Mouse (Mus musculus) liver, adult 2 months (tissue): ENCODE measurements around the gene Tspo. TPM values are rescaled to one million over a fixed set of nuclear protein-coding genes. Genes with fewer than 3 reads are reported as not detected.

Experiments used
- DNase-seq: peaks from one replicate; pipeline ENCODE4 v3.0.0-alpha.2; 2011; ENCODE audit warnings: low read depth, low spot score; ENCODE audit errors: extremely low read depth
- H3K27ac ChIP-seq: fragments of 200-500 bp; replicated peaks from 2 replicates; pipeline ENCODE4 v1.5.1; 2012; ENCODE audit warnings: low read depth, mild to moderate bottlenecking, control low read depth, inconsistent platforms, low read length; ENCODE audit not compliant: insufficient read depth
- H3K27me3 ChIP-seq: fragments of 200-500 bp; 2 replicates; pipeline ENCODE4 v1.6.1; 2012; ENCODE audit warnings: mild to moderate bottlenecking, moderate library complexity, low read length, inconsistent platforms; ENCODE audit not compliant: control insufficient read depth, insufficient read depth
- H3K36me3 ChIP-seq: fragments of 200-500 bp; 2 replicates; pipeline ENCODE4 v1.6.1; 2012; ENCODE audit warnings: low read length, inconsistent platforms; ENCODE audit not compliant: control insufficient read depth, insufficient read depth
- H3K4me1 ChIP-seq: fragments of 200-500 bp; 2 replicates; pipeline ENCODE4 v1.6.1; 2011; ENCODE audit warnings: low read length; ENCODE audit not compliant: control insufficient read depth, insufficient read depth
- H3K4me3 ChIP-seq: fragments of 200-500 bp; 2 replicates; pipeline ENCODE4 v1.5.1; 2011; ENCODE audit warnings: low read depth, mild to moderate bottlenecking, control low read depth, low read length, moderate library complexity; ENCODE audit not compliant: insufficient read depth
- H3K79me2 ChIP-seq: fragments of 200-500 bp; 2 replicates; pipeline ENCODE4 v1.6.1; 2012; ENCODE audit warnings: inconsistent platforms, mild to moderate bottlenecking, low read length, moderate library complexity; ENCODE audit not compliant: control insufficient read depth, insufficient read depth
- H3K9ac ChIP-seq: fragments of 200-500 bp; 2 replicates; pipeline ENCODE4 v1.6.1; 2012; ENCODE audit warnings: low read depth, mild to moderate bottlenecking, control low read depth, inconsistent platforms, low read length
- CTCF ChIP-seq: fragments of 200-500 bp; IDR thresholded peaks from 2 replicates; pipeline ENCODE4 v1.5.1; 2011; ENCODE audit warnings: low read depth, low read length, control low read depth
- POLR2A ChIP-seq: fragments of 200-500 bp; IDR thresholded peaks from 2 replicates; pipeline ENCODE4 v1.6.1; 2011; ENCODE audit warnings: low read length, control low read depth; ENCODE audit not compliant: insufficient read depth; ENCODE audit errors: extremely low read depth
- WGBS: fragments of 180-500 bp; shearing (Covaris S2); methylation state at CpG from one replicate; pipeline ENCODE4 v1.1.7; 2018; 5-methylcytosine and 5-hydroxymethylcytosine counted together
- polyA plus RNA-seq: library from polyadenylated mRNA; depleted of rRNA; stranded (reverse); fragments of >200 nt; gene quantifications from 2 replicates; pipeline ENCODE4 v1.2.3, GENCODE M21; 2012; rRNA removed
- total RNA-seq: library from RNA; depleted of rRNA; stranded (reverse); fragments of >200 nt; gene quantifications from 2 replicates; pipeline ENCODE4 v1.2.3, GENCODE M21; 2014; rRNA removed

Gene Tspo
- total RNA-seq (99.9 and 123 TPM in 2 replicates), polyA plus RNA-seq (206 and 283 TPM in 2 replicates)

GRCm38 (mm10) chr15:83563327-83563856 is at the start of gene Tspo, which contains the start of gene Mcat:
TSS of gene Tspo (plus strand) at chr15:83563592.
TSS of gene Mcat (minus strand) at chr15:83563787.
- H3K27ac ChIP-seq, result peak within 1 kb of the TSS; percentile 84
- peak within 1 kb of the TSS; percentile 81 for H3K9ac ChIP-seq
- no peak for TF ChIP-seq CTCF
- 0 out of 2 replicates have a peak, but pooled peaks have one; percentile 68 for TF ChIP-seq POLR2A
- DNase-seq, result peak; percentile 66
- H3K4me1 ChIP-seq, result peaks cover 6% of the 10 kb centered on the region
- H3K27me3 ChIP-seq, result no peaks in the 10 kb centered on the region
- H3K79me2 ChIP-seq, result peaks cover 16% of the 10 kb centered on the region; the same call in 1 of the 2 replicates
- WGBS, result under 1% methylated on average over 28 of the region's 28 CpGs
- H3K36me3 ChIP-seq, result no peaks in the 10 kb centered on the region
- H3K4me3 ChIP-seq, result peak within 1 kb of the TSS; percentile 80

GRCm38 (mm10) chr15:83515018-83515417 is 48.4 kb upstream of the Tspo start:
- Histone ChIP-seq H3K79me2 (no peaks in the 10 kb centered on the region), H3K27me3 (no peaks in the 10 kb centered on the region), H3K27ac (no peak overlapping the region), H3K4me3 (no peak overlapping the region), H3K4me1 (peaks cover 3% of the 10 kb centered on the region), H3K9ac (no peak overlapping the region), H3K36me3 (no peaks in the 10 kb centered on the region)
- TF ChIP-seq CTCF, result no peak
- TF ChIP-seq POLR2A, result no peak
- 71% methylated on average over 5 of the region's 5 CpGs for WGBS
- no peak for DNase-seq

GRCm38 (mm10) chr15:83518215-83519048 is 45.0 kb upstream of the Tspo start:
- 40% methylated on average over 20 of the region's 20 CpGs for WGBS
- Histone ChIP-seq H3K79me2 (no peaks in the 10 kb centered on the region), H3K4me3 (no peak overlapping the region), H3K27ac (no peak overlapping the region), H3K36me3 (no peaks in the 10 kb centered on the region), H3K9ac (0 out of 2 replicates have a peak overlapping the region, but pooled peaks have one; percentile 23), H3K4me1 (peaks cover 4% of the 10 kb centered on the region), H3K27me3 (no peaks in the 10 kb centered on the region)
- peak; percentile 45 for DNase-seq
- TF ChIP-seq POLR2A, result no peak
- TF ChIP-seq CTCF, result peak; percentile 70

GRCm38 (mm10) chr15:83520861-83521382 is 42.5 kb upstream of the Tspo start:
- Histone ChIP-seq H3K4me3 (no peak overlapping the region), H3K27ac (no peak overlapping the region), H3K27me3 (no peaks in the 10 kb centered on the region), H3K9ac (no peak overlapping the region), H3K4me1 (peaks cover 19% of the 10 kb centered on the region), H3K79me2 (no peaks in the 10 kb centered on the region), H3K36me3 (no peaks in the 10 kb centered on the region)
- no peak for TF ChIP-seq POLR2A
- TF ChIP-seq CTCF, result no peak
- peak; percentile 57 for DNase-seq
- 46% methylated on average over 6 of the region's 6 CpGs for WGBS

DNA sequence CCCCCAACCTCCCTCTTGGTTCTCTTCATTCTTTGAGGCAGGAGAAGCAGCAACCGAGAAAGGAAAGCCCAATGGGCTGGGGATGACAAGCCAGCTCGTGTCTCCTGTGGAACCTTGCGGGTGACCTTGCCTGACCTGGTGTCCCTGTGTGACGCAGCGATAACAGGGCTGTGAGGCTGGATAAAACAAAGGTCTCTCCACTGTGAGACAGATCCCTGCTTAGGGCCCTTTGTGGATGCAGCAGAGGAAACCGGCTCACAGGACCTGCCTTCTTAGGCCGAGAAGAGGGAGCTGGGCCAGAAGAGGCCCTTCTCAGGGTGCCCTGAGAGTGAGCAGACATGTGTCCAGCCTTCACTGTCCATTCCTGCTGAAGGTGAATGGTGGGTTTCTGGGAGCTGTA is 40.2 kb upstream of the Tspo start:
- H3K4me3 ChIP-seq, result no peak overlapping the region
- H3K27me3 ChIP-seq, result no peaks in the 10 kb centered on the region
- H3K4me1 ChIP-seq, result peaks cover 21% of the 10 kb centered on the region
- peak overlapping the region; percentile 40 for H3K9ac ChIP-seq
- no peak for TF ChIP-seq POLR2A
- TF ChIP-seq CTCF, result no peak
- peak; percentile 72 for DNase-seq
- H3K27ac ChIP-seq, result peak overlapping the region; percentile 80
- H3K36me3 ChIP-seq, result no peaks in the 10 kb centered on the region
- peaks cover 12% of the 10 kb centered on the region for H3K79me2 ChIP-seq
- WGBS, result 9% methylated on average over 7 of the region's 7 CpGs
